Mouse (Mus musculus): ENCODE data around the gene Thsd7b. TPM values are rescaled to one million over a fixed set of nuclear protein-coding genes. Genes with fewer than 3 reads are reported as not detected.

Gene Thsd7b
- polyA plus RNA-seq, 1 experiment from 2014 or later: 1.3 TPM

DNA sequence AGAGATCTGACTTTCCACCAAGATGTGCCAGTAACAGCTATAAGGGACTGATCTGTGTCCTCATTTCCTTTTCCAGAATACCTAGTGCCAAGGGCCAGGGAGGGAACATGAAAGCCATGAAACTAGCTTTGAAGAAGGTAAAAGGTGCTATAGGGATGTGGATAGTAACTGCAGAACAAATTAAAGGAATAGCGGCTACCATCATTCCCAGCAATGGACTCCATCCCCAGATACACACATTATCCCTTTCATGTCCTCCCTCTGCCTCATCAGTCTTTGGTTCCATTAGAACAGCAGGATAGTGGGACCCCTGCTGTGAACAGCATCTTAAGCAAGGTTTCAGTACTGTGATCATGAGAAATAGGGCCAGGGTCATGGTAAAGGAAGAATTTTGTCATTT, 485.9 kb downstream of the Thsd7b start:
- 83% methylated on average over 1 of the region's 1 CpGs for WGBS
- Histone ChIP-seq H3K4me2 (no peak overlapping the region), H3K27me3 (peaks cover 3% of the 10 kb centered on the region; the same call in 1 of the 2 replicates), H3K4me3 (replicated peaks) (no peak overlapping the region), H3K27ac (no peak overlapping the region), H3K9ac (replicated peaks) (no peak overlapping the region), H3K4me1 (replicated peaks) (no peaks in the 10 kb centered on the region), H3K36me3 (no peaks in the 10 kb centered on the region), H3K9me3 (no peaks in the 10 kb centered on the region)
- no peak for ATAC-seq (ENCODE audit: insufficient number of reproducible peaks, insufficient read depth, low FRiP score, low TSS enrichment, low read depth)

DNA sequence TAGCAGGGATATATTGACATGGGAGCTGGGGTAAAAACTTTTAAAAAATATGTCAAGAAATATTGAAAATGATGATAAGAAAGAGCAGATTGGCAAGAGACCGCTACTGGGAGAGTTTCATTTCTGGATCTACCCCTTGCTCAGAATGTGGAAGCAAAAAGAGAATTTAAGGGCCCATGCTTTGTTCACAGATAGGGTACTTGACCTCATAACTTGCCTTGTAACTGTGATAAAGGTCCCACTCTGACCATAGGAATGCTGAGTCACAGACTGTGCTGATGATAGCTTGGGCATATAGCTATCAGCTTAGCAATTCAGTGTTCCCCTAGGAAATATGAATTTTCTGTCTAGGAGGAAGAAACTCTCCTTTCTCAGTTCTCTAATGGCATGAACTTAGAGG, 488.1 kb downstream of the Thsd7b start:
- no peaks in the 10 kb centered on the region for H3K36me3 ChIP-seq
- no peak overlapping the region for H3K4me3 ChIP-seq (replicated peaks)
- WGBS: 83% methylated on average over 1 of the region's 1 CpGs
- no peaks in the 10 kb centered on the region for H3K9me3 ChIP-seq
- H3K4me2 ChIP-seq: no peak overlapping the region
- no peak overlapping the region for H3K9ac ChIP-seq (replicated peaks)
- no peak for ATAC-seq (ENCODE audit: insufficient number of reproducible peaks, insufficient read depth, low FRiP score, low TSS enrichment, low read depth)
- H3K27me3 ChIP-seq: no peaks in the 10 kb centered on the region
- H3K27ac ChIP-seq: no peak overlapping the region
- H3K4me1 ChIP-seq (replicated peaks): no peaks in the 10 kb centered on the region

DNA sequence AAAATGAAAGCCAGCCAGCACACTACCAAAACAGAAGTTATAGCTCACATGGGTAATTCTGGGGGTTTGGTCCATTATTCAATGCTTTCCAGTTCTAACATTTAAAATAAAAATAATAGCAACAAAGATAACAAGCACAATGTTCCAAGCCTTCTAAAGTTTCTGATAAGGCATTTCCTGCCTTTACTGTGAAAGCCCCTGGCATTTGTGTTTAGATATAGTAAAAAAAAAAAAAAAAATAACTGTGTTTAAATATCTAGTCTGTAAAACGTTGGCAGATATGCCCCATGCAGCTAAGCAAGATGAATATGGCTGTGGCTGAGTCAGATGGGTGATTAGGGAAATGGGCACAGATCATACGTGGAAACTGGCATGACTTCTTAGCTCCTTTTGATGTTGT, 491.6 kb downstream of the Thsd7b start:
- H3K9me3 ChIP-seq: no peaks in the 10 kb centered on the region
- WGBS: 61% methylated on average over 2 of the region's 2 CpGs
- H3K27me3 ChIP-seq: no peaks in the 10 kb centered on the region
- no peak overlapping the region for H3K4me3 ChIP-seq (replicated peaks)
- H3K27ac ChIP-seq: no peak overlapping the region
- ATAC-seq (ENCODE audit: insufficient number of reproducible peaks, insufficient read depth, low FRiP score, low TSS enrichment, low read depth): no peak
- no peaks in the 10 kb centered on the region for H3K36me3 ChIP-seq
- H3K4me1 ChIP-seq (replicated peaks): no peaks in the 10 kb centered on the region
- H3K4me2 ChIP-seq: no peak overlapping the region
- H3K9ac ChIP-seq (replicated peaks): no peak overlapping the region

DNA sequence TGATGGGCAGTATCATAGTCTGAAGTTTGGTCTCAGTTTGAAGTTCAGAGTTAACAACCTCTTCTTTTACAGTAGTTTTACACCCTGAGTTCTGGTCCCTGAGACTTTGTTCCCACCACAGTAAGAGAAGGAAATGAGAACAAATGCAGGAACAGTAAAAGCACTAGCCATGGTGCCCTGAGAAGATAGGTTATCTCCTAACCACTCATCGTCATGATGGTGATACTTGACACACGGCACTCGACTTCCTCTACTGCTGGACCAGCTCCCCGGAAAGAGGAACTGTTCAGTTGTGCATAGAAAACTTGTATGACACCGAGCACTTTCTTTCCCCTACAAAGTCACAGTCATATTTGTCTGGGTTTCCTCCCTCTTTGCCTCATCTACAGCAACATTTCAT, 504.0 kb downstream of the Thsd7b start:
- H3K27ac ChIP-seq: no peak overlapping the region
- no peak overlapping the region for H3K4me3 ChIP-seq (replicated peaks)
- no peak overlapping the region for H3K4me2 ChIP-seq
- no peaks in the 10 kb centered on the region for H3K9me3 ChIP-seq
- no peaks in the 10 kb centered on the region for H3K36me3 ChIP-seq
- no peaks in the 10 kb centered on the region for H3K4me1 ChIP-seq (replicated peaks)
- no peaks in the 10 kb centered on the region for H3K27me3 ChIP-seq
- ATAC-seq (ENCODE audit: insufficient number of reproducible peaks, insufficient read depth, low FRiP score, low TSS enrichment, low read depth): no peak
- 92% methylated on average over 5 of the region's 5 CpGs for WGBS
- no peak overlapping the region for H3K9ac ChIP-seq (replicated peaks)

DNA sequence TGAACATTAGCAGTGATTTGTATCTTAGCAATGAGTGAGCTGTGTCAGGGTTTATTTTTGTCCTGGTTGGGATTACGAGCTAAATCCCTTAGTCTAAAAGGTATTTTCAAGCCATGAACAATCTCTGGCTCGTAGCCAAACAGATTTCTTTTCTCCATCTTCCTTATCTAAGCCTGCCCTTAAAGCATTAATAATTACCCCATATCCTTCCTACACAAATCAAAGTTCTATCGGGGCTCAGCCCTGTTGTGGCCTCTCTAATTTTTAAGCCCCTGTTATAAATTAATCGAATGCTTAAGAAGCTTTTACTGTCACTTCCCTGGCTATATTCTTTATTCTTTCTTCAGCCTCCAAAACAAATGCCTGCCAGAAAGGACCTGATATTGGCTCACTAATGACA, 506.4 kb downstream of the Thsd7b start:
- H3K36me3 ChIP-seq: no peaks in the 10 kb centered on the region
- no peak overlapping the region for H3K27ac ChIP-seq
- H3K4me3 ChIP-seq (replicated peaks): no peak overlapping the region
- no peaks in the 10 kb centered on the region for H3K27me3 ChIP-seq
- no peak for ATAC-seq (ENCODE audit: insufficient number of reproducible peaks, insufficient read depth, low FRiP score, low TSS enrichment, low read depth)
- no peaks in the 10 kb centered on the region for H3K9me3 ChIP-seq
- no peak overlapping the region for H3K4me2 ChIP-seq
- no peak overlapping the region for H3K9ac ChIP-seq (replicated peaks)
- WGBS: 66% methylated on average over 4 of the region's 4 CpGs
- H3K4me1 ChIP-seq (replicated peaks): no peaks in the 10 kb centered on the region

DNA sequence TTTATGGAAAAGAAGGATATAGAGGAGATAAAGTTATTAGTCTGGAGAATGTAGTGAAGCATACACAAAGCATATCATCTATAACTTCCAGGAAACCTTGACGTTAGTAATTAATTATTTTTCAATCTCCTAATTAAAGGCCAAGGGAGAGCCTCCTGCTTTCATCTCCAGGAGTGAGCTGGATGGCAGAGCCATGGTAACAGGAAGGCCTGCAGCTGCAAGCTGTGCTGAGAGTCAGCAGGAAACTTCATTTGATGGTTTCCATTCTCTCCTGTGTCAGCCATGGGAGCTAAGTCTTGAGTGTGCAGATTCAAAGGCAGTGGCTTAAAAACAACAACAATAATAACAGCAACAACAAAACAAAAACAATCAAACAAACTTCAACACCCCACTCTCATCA, 507.5 kb downstream of the Thsd7b start:
- Histone ChIP-seq H3K9me3 (no peaks in the 10 kb centered on the region), H3K4me3 (replicated peaks) (no peak overlapping the region), H3K36me3 (no peaks in the 10 kb centered on the region), H3K27ac (no peak overlapping the region), H3K4me1 (replicated peaks) (no peaks in the 10 kb centered on the region), H3K27me3 (no peaks in the 10 kb centered on the region), H3K4me2 (no peak overlapping the region), H3K9ac (replicated peaks) (no peak overlapping the region)
- ATAC-seq (ENCODE audit: insufficient number of reproducible peaks, insufficient read depth, low FRiP score, low TSS enrichment, low read depth): no peak
- 22% methylated on average over 1 of the region's 1 CpGs for WGBS

DNA sequence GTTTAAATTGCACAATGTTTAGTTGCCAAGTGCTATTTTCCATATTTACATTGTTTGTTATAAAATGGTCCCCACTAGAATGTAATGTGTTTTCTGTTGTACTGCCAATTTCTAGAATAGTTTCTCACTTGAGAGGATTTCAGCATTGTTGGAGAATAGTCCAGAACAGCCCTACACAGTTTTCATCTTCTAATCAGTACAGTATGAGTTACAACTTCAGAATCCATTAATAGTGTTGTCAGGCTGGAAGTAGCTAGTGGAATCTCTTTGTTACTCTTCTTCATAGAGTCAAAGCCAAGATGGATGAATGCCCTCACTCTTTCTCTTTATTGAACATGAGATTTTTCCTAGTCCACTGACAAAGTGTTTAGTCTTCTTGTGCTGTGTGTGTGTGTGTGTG, 525.4 kb downstream of the Thsd7b start:
- ATAC-seq (ENCODE audit: insufficient number of reproducible peaks, insufficient read depth, low FRiP score, low TSS enrichment, low read depth): no peak
- no peak overlapping the region for H3K9ac ChIP-seq (replicated peaks)
- H3K4me1 ChIP-seq (replicated peaks): no peaks in the 10 kb centered on the region
- H3K27me3 ChIP-seq: no peaks in the 10 kb centered on the region
- H3K4me3 ChIP-seq (replicated peaks): no peak overlapping the region
- no peak overlapping the region for H3K4me2 ChIP-seq
- no peaks in the 10 kb centered on the region for H3K36me3 ChIP-seq
- no peaks in the 10 kb centered on the region for H3K9me3 ChIP-seq
- H3K27ac ChIP-seq: no peak overlapping the region

DNA sequence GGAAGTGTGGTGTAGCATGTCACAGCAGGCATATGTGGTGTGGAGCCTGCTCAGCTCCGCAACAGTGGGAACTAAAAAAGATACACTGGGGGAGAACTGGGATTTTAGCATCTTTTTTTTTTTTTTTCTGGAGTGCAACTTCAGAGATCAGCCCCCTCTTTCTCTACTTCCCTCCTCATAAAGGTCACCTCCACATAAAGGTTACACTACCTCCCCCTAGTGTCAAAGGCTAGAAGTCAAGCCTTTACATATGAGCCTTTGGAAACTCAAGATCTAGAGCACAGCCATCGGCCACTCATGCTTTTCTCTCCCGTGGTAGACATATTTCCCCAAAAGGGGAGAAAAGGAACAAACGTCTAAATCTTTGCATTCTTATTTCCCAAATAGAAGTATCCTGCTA, 553.8 kb downstream of the Thsd7b start:
- Histone ChIP-seq H3K27ac (no peak overlapping the region), H3K4me2 (no peak overlapping the region), H3K36me3 (no peaks in the 10 kb centered on the region), H3K4me1 (replicated peaks) (no peaks in the 10 kb centered on the region), H3K27me3 (no peaks in the 10 kb centered on the region), H3K4me3 (replicated peaks) (no peak overlapping the region), H3K9ac (replicated peaks) (no peak overlapping the region), H3K9me3 (no peaks in the 10 kb centered on the region)
- ATAC-seq (ENCODE audit: insufficient number of reproducible peaks, insufficient read depth, low FRiP score, low TSS enrichment, low read depth): no peak
- WGBS: 67% methylated on average over 4 of the region's 4 CpGs

DNA sequence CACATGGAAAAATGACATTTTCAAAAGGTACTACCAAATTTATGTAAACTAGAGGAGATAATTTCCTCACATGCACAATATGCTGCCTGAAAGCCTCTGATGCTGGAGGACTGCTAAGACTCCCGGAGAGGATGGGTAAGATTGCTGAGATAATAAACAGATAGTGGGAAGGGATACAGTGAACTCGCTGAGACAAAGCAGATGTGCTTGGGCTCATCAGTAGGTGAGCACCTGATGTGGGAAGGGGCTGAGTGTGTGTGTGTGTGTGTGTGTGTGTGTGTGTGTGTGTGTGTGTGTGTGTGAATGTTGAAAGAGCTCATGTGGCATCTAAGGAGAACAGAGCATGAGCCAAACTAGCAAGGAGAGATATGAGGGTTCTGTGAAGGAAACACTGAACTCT, 564.2 kb downstream of the Thsd7b start:
- H3K4me2 ChIP-seq: no peak overlapping the region
- WGBS: 65% methylated on average over 2 of the region's 2 CpGs

DNA sequence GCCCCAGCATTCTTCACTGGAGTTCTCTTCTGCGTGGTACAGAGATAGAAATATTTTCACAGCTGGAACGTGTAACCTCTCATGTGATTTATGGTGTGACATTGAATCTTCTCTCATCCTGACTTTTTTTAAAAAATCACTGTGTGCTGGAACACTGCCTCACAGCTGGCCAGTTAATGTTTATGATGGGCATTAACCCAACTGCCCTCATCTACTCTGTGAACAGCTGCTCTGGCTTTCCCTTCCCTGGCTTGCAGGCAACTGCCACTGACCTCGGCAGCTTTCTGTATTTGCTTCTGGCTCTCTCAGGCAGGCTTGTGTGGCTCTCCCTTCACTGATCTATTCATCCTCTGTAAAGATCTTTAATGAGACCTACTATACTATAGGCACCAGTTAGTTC, 564.7 kb downstream of the Thsd7b start:
- Histone ChIP-seq H3K9ac (replicated peaks) (no peak overlapping the region), H3K4me2 (no peak overlapping the region), H3K36me3 (no peaks in the 10 kb centered on the region), H3K27ac (no peak overlapping the region), H3K27me3 (no peaks in the 10 kb centered on the region), H3K9me3 (no peaks in the 10 kb centered on the region), H3K4me1 (replicated peaks) (no peaks in the 10 kb centered on the region), H3K4me3 (replicated peaks) (no peak overlapping the region)
- ATAC-seq (ENCODE audit: insufficient number of reproducible peaks, insufficient read depth, low FRiP score, low TSS enrichment, low read depth): peak; percentile 71; the same call in 1 of the 2 replicates
- 24% methylated on average over 3 of the region's 3 CpGs for WGBS

More for the DNA sequence above, 564.2 kb downstream of the Thsd7b start:
- Histone ChIP-seq H3K27me3 (no peaks in the 10 kb centered on the region), H3K36me3 (no peaks in the 10 kb centered on the region), H3K4me3 (replicated peaks) (no peak overlapping the region), H3K9me3 (no peaks in the 10 kb centered on the region), H3K4me1 (replicated peaks) (no peaks in the 10 kb centered on the region), H3K9ac (replicated peaks) (no peak overlapping the region), H3K27ac (no peak overlapping the region)
- no peak for ATAC-seq (ENCODE audit: insufficient number of reproducible peaks, insufficient read depth, low FRiP score, low TSS enrichment, low read depth)

DNA sequence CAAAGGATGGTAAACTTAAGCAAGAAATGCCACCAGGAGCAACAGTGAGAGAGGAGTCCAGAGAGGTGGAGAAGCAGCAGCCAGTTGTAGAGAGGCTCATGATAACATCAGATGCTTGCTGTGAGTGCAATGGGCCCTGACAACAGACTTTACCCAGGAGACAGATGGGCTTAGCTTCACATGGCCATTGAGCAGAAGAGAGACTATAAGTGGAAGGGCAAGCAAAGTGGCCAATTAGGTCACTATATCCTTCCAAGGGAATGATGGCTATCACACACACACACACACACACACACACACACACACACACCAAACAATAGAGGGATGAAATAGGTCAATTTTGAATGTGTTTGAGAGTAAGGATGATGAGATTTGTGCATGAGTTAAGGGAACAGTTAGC, 565.4 kb downstream of the Thsd7b start:
- H3K9me3 ChIP-seq: no peaks in the 10 kb centered on the region
- no peak overlapping the region for H3K9ac ChIP-seq (replicated peaks)
- H3K36me3 ChIP-seq: no peaks in the 10 kb centered on the region
- no peaks in the 10 kb centered on the region for H3K4me1 ChIP-seq (replicated peaks)
- no peaks in the 10 kb centered on the region for H3K27me3 ChIP-seq
- no peak for ATAC-seq (ENCODE audit: insufficient number of reproducible peaks, insufficient read depth, low FRiP score, low TSS enrichment, low read depth)
- H3K4me3 ChIP-seq (replicated peaks): no peak overlapping the region
- H3K4me2 ChIP-seq: no peak overlapping the region
- H3K27ac ChIP-seq: no peak overlapping the region

DNA sequence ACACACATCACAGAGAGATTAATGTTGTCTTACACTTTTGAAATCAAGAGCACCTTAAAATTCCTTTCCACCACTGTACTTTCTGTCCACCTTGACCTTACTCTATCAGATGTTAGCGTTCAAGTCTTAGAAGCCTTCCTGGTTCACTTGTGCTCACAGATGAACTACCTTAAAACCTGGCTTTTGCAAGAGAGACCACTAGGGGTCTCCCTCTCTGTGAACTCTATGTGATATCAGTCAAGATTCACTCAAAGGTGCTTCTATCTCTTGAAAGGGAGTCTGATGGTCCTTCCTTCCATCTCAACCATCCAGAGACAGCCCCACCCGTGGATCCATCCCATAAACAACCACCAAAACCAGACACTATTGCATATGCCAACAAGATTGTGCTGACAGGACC, 570.3 kb downstream of the Thsd7b start:
- Histone ChIP-seq H3K4me3 (replicated peaks) (no peak overlapping the region), H3K27ac (no peak overlapping the region), H3K4me2 (no peak overlapping the region), H3K9ac (replicated peaks) (no peak overlapping the region), H3K36me3 (no peaks in the 10 kb centered on the region), H3K27me3 (no peaks in the 10 kb centered on the region), H3K4me1 (replicated peaks) (no peaks in the 10 kb centered on the region), H3K9me3 (no peaks in the 10 kb centered on the region)
- WGBS: 54% methylated on average over 2 of the region's 2 CpGs
- ATAC-seq (ENCODE audit: insufficient number of reproducible peaks, insufficient read depth, low FRiP score, low TSS enrichment, low read depth): no peak

All from limb, embryonic 12.5 days (tissue).